Mouse (Mus musculus): ENCODE data around the gene Pyroxd1.

DNA sequence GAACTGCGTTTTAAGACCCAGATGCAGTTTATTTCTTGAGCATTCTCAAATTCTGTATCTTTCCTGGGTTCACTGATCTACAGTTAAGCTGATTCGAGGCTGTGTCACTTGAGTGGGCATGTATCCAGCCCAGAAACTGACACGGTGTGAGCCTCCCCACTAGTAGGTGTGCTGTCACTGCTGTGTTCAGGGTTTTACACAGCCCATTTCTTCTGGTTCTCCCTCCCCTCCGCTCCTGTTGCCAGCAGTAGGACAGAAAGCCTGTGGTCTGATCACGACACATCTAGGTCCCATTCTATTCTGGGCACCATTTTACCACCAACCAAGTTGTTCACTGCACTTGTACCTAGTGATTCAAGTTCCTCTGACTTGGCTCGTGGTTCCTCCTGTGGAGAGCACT is 50.3 kb downstream of the Pyroxd1 start:
- TF ChIP-seq POLR2A (IDR thresholded peaks at IDR 0.05; ENCODE audit: insufficient read length, low read depth) (no peak), MAX (IDR thresholded peaks at IDR 0.05; ENCODE audit: low read depth) (no peak)
